Mouse (Mus musculus) lung, postnatal 0 days (tissue): ENCODE results near the gene Prkcg.

Experiments used
- CTCF ChIP-seq: IDR thresholded peaks from 2 replicates; pipeline ENCODE4 v1.5.1; 2016; ENCODE audit warnings: antibody characterized with exemption, mild to moderate bottlenecking
- EP300 ChIP-seq: IDR thresholded peaks from 2 replicates; pipeline ENCODE4 v1.6.1; 2016; ENCODE audit warnings: antibody characterized with exemption, mild to moderate bottlenecking, control low read depth

- TF ChIP-seq EP300 (no peak), CTCF (no peak)
These were observed 27.5 kb upstream of the Prkcg start for GRCm38 (mm10) chr7:3261446-3261845.
